Mouse (Mus musculus): Measurements from ENCODE around the gene Dcaf1.

The Dcaf1 gene

DNA sequence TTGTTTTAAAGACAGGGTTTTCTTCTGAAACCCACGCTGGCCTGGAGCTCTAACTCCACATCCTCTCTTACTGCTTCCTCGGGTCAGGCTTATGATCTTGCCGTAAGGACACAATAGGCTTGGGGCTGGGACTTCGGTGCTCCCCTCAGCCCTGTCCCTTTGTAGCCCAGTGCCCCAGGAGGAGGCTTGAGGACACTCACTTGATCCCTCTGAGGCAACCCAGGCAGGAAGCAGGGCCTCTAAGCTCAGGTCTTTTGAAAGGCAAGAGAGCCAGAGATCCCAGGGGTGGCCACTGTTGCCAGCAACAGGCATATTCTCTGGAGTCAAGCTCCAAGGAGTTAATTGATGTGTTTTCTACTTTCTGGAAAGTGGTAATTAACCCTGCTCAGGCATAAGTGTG lies 57.8 kb downstream of the Dcaf1 start:
- 50% methylated on average over 4 of the region's 4 CpGs for WGBS

DNA sequence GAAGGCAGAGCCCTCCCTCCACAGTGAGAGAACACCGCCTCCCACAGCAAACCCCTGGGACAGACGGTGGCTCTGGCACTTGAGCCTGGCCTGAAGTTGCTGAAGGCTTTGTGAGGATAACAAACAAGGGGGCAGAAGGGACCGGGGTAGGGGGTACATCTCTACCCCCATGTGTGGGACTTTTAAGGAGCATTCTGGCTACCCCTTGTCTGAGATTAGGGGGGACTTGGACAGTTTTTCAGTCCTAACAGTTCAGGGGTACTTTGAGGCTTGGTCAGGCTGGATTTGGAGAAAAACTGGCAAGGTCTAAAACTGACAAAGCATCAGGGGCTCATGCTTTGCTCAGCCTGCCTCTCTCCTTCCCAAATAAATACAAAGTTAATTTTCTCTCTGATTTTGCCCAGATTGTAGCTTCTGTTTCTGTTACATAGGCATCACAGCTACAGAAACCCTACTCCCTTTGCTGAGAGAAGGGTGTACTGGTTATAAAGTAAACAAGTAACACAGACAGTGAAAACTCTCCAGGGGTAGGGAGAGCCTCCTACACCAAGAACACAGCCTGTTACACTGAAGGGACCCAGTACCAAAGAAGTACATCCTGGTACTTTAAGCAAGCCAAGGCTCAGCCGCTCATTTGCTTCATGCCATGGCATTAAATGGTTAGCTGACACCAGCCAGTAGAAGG lies 59.5 kb downstream of the Dcaf1 start:
- 36% methylated on average over 4 of the region's 4 CpGs for WGBS

GRCm38 (mm10) chr9:106882176-106882575 lies 60.5 kb downstream of the Dcaf1 start:
- 60% methylated on average over 4 of the region's 4 CpGs for WGBS

- WGBS: 52% methylated on average over 3 of the region's 3 CpGs
These were observed 61.4 kb downstream of the Dcaf1 start for GRCm38 (mm10) chr9:106883085-106883484.

- WGBS: 38% methylated on average over 16 of the region's 16 CpGs
These were observed 62.6 kb downstream of the Dcaf1 start for GRCm38 (mm10) chr9:106884306-106884705.

- 25% methylated on average over 44 of the region's 44 CpGs for WGBS
These were observed 63.6 kb downstream of the Dcaf1 start for GRCm38 (mm10) chr9:106884996-106885900.

- 1% methylated on average over 105 of the region's 107 CpGs for WGBS
These were observed 64.4 kb downstream of the Dcaf1 start for GRCm38 (mm10) chr9:106885901-106886731.

DNA sequence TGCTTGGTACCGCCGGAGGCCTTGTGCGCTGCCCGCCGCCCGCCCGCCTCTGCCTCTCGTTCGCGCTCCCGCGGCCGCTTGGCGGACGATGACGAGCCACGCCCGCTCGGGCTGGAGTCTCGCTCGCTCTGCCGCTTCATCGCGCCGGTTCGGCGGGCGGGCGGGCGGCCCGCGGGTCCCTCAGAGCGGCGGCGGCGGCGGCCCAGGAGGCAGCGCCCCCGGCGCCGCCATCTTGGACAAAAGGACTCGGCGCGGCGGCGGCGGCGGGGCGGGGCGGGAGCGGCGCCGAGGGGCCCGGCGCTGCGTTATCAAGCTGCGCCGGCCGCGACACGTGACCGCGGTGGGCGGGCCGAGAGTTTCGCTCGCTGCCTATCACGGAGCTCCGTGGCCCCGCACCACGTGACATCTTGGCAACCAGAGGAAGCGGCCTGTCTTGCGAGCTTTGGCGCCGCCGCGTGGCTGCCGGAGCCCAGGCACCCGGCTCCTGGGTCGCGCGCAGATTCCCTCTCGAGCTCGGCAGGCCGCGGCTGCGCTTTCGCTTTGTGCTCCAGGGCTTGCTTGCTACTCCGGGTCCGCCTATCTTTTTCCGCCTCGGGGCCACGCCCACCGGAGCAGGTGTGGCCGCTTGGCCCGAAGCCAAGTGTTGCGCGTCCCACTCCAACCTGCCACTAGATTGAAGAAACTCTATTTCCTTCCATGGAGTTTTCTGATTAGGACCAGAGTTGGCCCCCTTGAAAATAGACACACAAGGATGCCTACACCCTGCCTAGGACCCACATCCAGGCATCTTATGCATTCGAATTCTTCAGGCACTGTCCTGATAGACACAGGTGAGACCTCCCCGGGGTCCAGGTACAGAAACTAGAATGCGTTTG lies 65.4 kb downstream of the Dcaf1 start, which contains the start of gene Rbm15b:
Rbm15b (minus strand) TSS at position 601 of the 875 bp plus-strand sequence.
- WGBS: 2% methylated on average over 101 of the region's 101 CpGs

GRCm38 (mm10) chr9:106888346-106888745 lies 66.7 kb downstream of the Dcaf1 start:
- WGBS: 88% methylated on average over 3 of the region's 3 CpGs

GRCm38 (mm10) chr9:106889321-106889720 lies 67.6 kb downstream of the Dcaf1 start:
- WGBS: 70% methylated on average over 9 of the region's 9 CpGs

DNA sequence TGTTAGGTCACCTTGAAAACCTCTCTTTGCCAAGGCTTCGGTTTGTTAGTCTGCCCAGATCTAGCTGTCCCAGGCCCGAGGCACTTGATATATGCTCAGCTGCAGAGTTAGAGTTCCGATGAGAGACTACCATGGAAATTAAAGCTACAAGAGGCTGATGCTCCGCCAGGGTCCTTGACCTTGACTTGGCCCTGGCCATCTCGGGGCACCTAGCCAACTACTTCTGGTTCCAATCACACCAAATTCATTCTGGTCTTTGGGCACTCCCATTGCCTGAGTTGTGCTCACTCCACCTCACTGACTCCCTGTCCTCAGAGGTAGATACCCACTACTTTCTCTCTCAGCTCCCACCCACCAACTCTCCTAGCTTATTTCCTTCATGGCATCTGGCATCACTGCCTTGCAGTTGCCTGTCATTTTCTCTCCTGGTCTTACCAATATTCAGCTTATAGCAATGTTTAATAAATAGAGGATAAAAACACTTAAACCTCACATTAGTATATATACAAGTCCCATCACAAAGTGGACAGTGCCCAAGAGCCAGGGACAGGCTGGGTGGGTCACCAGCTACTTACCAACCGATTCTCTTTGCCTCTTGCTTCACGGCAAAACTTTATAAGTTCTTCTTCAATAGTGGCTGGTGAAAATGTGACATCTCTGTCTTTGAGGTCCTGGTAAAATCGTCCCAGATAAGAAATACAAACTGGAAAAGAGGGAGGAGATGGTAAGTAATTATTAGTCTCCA lies 69.0 kb downstream of the Dcaf1 start:
- WGBS: 55% methylated on average over 8 of the region's 8 CpGs

- under 1% methylated on average over 17 of the region's 17 CpGs for WGBS
These were observed 69.7 kb downstream of the Dcaf1 start for GRCm38 (mm10) chr9:106891341-106891741.

DNA sequence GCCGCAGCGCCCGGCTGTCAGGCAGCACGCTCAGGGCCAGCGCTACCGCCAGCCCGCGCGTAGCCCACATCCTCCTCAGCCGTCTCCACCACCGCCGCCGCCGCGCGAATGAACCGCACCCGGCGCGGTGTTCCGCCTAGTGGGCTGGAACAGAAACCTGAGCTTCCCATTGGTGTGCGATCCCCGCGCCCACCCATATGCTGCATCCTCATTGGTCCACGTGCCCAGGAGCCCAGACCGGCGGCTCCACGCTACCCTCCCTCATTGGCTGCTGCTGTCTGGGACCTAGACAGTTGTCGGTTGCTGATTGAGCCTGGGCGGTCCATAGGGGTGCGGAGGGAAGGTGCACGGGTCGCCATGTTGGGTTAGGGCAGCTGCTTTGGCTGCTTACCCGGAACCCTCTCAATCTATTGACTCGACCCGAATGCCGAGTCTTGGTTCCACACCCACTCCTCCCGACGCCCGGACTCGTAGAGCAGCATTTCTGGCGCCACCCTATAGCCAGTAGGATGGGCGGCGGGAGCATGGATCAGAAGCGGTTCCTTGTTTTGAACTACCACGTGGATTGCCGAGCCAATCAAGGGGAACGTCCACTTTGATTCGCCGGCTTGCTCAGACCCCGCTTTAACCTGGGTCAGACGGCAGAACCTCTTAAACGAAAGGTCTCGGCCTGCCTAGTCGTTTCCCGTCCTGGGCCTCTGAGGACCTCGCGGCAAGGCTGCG lies 70.3 kb downstream of the Dcaf1 start, which contains the start of gene Manf:
Manf (minus strand) TSS at position 151 of the 723 bp plus-strand sequence.
- under 1% methylated on average over 59 of the region's 59 CpGs for WGBS

- WGBS: 1% methylated on average over 9 of the region's 9 CpGs
These were observed 70.8 kb downstream of the Dcaf1 start for GRCm38 (mm10) chr9:106892552-106892875.

- WGBS: 71% methylated on average over 3 of the region's 3 CpGs
These were observed 71.7 kb downstream of the Dcaf1 start for GRCm38 (mm10) chr9:106893327-106893726.

- WGBS: 97% methylated on average over 1 of the region's 1 CpGs
These were observed 77.2 kb downstream of the Dcaf1 start for GRCm38 (mm10) chr9:106898901-106899300.

DNA sequence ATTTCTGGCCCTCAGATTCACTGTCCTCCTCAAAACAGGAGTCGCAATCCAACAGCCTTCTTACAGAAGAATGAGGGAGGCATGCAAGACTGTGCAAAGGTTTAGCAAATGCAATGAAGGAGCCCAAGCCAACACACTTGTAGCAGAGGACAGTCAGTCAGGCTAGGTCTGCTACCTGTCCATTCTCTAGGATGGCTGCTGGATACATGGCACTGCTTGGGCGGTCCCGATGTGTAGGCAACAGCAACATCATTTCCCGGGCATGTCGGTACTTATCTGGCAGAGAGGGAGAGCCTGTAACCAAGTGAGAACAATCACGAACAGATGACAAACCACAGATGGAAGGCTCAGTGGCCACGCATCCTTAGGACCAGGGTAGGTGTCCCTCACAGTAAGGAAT lies 79.9 kb downstream of the Dcaf1 start:
- 74% methylated on average over 7 of the region's 7 CpGs for WGBS

- 69% methylated on average over 4 of the region's 4 CpGs for WGBS
These were observed 81.6 kb downstream of the Dcaf1 start for GRCm38 (mm10) chr9:106903099-106903790.

DNA sequence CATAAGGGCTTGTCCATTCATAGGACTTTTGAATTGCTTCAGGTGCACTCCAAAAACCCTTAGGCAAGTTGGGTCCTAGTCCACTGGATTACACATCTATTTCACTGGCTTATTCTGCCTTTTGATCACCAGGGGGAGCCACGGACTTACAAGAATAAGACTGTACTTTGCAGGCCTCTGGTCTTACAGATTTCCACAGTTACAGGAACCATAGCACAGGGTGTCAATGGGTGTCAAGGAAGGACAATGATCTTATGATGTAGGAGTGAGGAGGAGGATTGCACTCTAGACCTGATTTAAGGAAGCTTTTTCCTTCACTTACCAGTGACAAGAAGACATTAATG lies 82.1 kb downstream of the Dcaf1 start:
- WGBS: 18% methylated on average over 1 of the region's 1 CpGs
